Mouse (Mus musculus) kidney, embryonic 15.5 days (tissue): ENCODE measurements at regions not wholly inside any gene's neighbourhood (a gene's known extent, or its start where the extent isn't known, plus 50 kb on each side); places are given as distances from the start of the nearest gene placed in this dataset.
"Not testable (repeated sequence)": the region's sequence is repeated elsewhere in the genome, so short reads cannot be mapped to it uniquely, and the experiment has no call there.

Experiments used
- ATAC-seq: fragments of 200-750 bp; cut with Nextera tagmentation; replicated peaks from 2 replicates; pipeline ENCODE4 v1.8.0; 2017; ENCODE audit warnings: moderate TSS enrichment; ENCODE audit not compliant: low FRiP score
- H3K27ac ChIP-seq: fragments of 300-500 bp; sonication (generic); 2 replicates; pipeline ENCODE4 v1.5.1; 2015; ENCODE audit warnings: mild to moderate bottlenecking, inconsistent platforms
- H3K27me3 ChIP-seq: fragments of 300-500 bp; sonication (generic); 2 replicates; pipeline ENCODE4 v1.6.1; 2015; ENCODE audit warnings: inconsistent platforms
- H3K36me3 ChIP-seq: fragments of 300-500 bp; sonication (generic); 2 replicates; pipeline ENCODE4 v1.6.1; 2015; ENCODE audit warnings: inconsistent platforms
- H3K4me1 ChIP-seq: fragments of 300-500 bp; sonication (generic); 2 replicates; pipeline ENCODE4 v1.6.1; 2015; ENCODE audit warnings: inconsistent platforms
- H3K4me2 ChIP-seq: fragments of 300-500 bp; sonication (generic); 2 replicates; pipeline ENCODE4 v1.6.1; 2015; ENCODE audit warnings: moderate library complexity, mild to moderate bottlenecking, inconsistent platforms
- H3K4me3 ChIP-seq: fragments of 300-500 bp; sonication (generic); replicated peaks from 2 replicates; pipeline ENCODE4 v1.5.1; 2015; ENCODE audit warnings: mild to moderate bottlenecking, inconsistent platforms
- H3K9ac ChIP-seq: fragments of 300-500 bp; sonication (generic); 2 replicates; pipeline ENCODE4 v1.6.1; 2015; ENCODE audit warnings: mild to moderate bottlenecking, inconsistent platforms
- H3K9me3 ChIP-seq: fragments of 300-500 bp; sonication (generic); replicated peaks from 2 replicates; pipeline ENCODE4 v1.6.1; 2016; ENCODE audit warnings: inconsistent platforms
- WGBS: fragments of 180-500 bp; shearing (Covaris S2); methylation state at CpG from one replicate; pipeline ENCODE4 v1.1.7; 2015; ENCODE audit warnings: mixed read lengths; 5-methylcytosine and 5-hydroxymethylcytosine counted together

DNA sequence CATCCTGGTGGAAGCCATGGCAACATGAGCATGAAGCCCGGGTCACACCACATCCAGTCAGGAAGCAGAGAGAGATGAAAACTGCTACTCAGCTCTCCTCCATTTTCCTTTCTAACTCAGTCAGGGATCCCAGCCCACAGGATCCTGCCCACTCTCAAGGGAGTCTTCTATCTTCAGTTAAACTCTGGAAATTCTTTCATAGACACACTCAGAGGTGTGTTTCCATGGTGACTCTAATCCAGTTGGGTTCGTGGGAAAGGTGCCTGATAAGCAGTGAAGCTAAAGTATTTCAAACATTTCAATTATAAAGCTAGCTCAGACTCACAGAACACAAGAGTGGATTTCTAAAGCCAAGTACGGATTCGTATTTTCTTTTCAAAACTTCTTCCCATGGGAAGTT is 120.0 kb upstream of the Stt3b start:
- Histone ChIP-seq H3K27ac (no peak overlapping the region), H3K27me3 (no peaks in the 10 kb centered on the region), H3K4me2 (no peak overlapping the region), H3K36me3 (no peaks in the 10 kb centered on the region), H3K9me3 (no peaks in the 10 kb centered on the region), H3K4me3 (no peak overlapping the region), H3K9ac (no peak overlapping the region), H3K4me1 (no peaks in the 10 kb centered on the region)
- ATAC-seq = no peak
- 80% methylated on average over 4 of the region's 4 CpGs for WGBS

GRCm38 (mm10) chr9:115434696-115435095 is 124.5 kb upstream of the Stt3b start:
- Histone ChIP-seq H3K27ac (no peak overlapping the region), H3K4me3 (no peak overlapping the region), H3K27me3 (no peaks in the 10 kb centered on the region), H3K9ac (no peak overlapping the region), H3K36me3 (no peaks in the 10 kb centered on the region), H3K9me3 (peaks cover 10% of the 10 kb centered on the region; the same call in 1 of the 2 replicates), H3K4me2 (no peak overlapping the region), H3K4me1 (no peaks in the 10 kb centered on the region)
- WGBS = 35% methylated on average over 5 of the region's 5 CpGs
- ATAC-seq = no peak

DNA sequence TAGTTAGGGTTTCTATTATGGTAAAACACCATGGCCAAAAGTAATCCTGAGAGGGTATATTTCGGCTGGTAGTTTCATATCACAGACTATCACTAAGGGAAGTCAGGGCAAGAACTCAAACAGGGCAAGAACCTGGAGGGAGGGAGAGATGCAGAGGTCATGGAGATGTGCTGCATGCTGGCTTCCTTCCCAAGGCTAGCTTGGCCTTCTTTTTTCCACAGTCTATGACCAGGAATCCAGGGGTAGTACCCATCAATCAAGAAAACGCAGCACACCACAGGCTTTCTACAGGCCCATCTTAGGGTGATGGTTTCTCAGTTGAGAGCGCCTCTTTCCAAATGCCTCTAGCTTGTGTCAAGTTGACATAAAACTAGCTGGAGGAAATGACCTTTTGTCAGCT is 126.1 kb upstream of the Stt3b start:
- H3K4me3 ChIP-seq = no peak overlapping the region
- no peak for ATAC-seq
- H3K9me3 ChIP-seq = peaks cover 10% of the 10 kb centered on the region; the same call in 1 of the 2 replicates
- no peaks in the 10 kb centered on the region for H3K27me3 ChIP-seq
- no peaks in the 10 kb centered on the region for H3K4me1 ChIP-seq
- 80% methylated on average over 3 of the region's 3 CpGs for WGBS
- no peaks in the 10 kb centered on the region for H3K36me3 ChIP-seq
- no peak overlapping the region for H3K9ac ChIP-seq
- H3K27ac ChIP-seq = no peak overlapping the region
- H3K4me2 ChIP-seq = no peak overlapping the region

GRCm38 (mm10) chr9:115438234-115438633 is 128.0 kb upstream of the Stt3b start:
- ATAC-seq, H3K9ac ChIP-seq, H3K4me3 ChIP-seq, H3K27me3 ChIP-seq, H3K4me1 ChIP-seq, H3K36me3 ChIP-seq, H3K4me2 ChIP-seq, H3K27ac ChIP-seq: not testable (repeated sequence)
- WGBS = 94% methylated on average over 22 of the region's 22 CpGs
- peaks cover 10% of the 10 kb centered on the region; the same call in 1 of the 2 replicates for H3K9me3 ChIP-seq

DNA sequence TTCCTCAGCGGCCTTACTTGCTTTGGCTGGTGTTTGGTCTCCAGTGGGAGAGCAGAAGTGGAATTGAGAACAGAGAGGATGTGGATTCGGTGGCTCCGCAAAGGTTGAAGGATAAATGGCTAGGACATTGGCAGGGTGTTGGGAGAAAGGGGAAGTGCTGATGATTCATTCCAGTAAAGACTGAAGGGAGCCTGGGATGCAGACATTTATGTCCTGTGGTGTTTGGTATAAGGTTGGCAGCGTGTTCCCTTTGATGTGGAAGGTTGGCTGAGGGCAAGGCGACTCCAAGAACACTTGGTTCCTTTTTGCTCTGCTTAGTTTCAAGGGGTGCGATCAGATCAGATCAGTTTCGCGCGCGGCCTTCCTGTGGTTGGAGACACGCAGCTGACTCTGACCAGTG is 136.5 kb upstream of the Stt3b start:
- no peak overlapping the region for H3K9ac ChIP-seq
- no peaks in the 10 kb centered on the region for H3K4me1 ChIP-seq
- no peak overlapping the region for H3K4me3 ChIP-seq
- 87% methylated on average over 11 of the region's 11 CpGs for WGBS
- ATAC-seq = no peak
- H3K9me3 ChIP-seq = no peaks in the 10 kb centered on the region
- H3K27ac ChIP-seq = no peak overlapping the region
- no peaks in the 10 kb centered on the region for H3K36me3 ChIP-seq
- H3K4me2 ChIP-seq = no peak overlapping the region
- H3K27me3 ChIP-seq = no peaks in the 10 kb centered on the region

- Histone ChIP-seq H3K27me3 (0 out of 2 replicates have a peak, but pooled peaks cover under 1% of the 10 kb centered on the region), H3K4me1 (no peaks in the 10 kb centered on the region), H3K27ac (no peak overlapping the region), H3K9ac (no peak overlapping the region), H3K9me3 (no peaks in the 10 kb centered on the region), H3K36me3 (no peaks in the 10 kb centered on the region), H3K4me3 (no peak overlapping the region), H3K4me2 (no peak overlapping the region)
- ATAC-seq = no peak
- 77% methylated on average over 5 of the region's 5 CpGs for WGBS
Observed at GRCm38 (mm10) chr9:115450741-115451320, 140.6 kb upstream of the Stt3b start.

- Histone ChIP-seq H3K4me1 (peaks cover 4% of the 10 kb centered on the region; the same call in 1 of the 2 replicates), H3K4me2 (no peak overlapping the region), H3K9me3 (no peaks in the 10 kb centered on the region), H3K9ac (no peak overlapping the region), H3K27me3 (0 out of 2 replicates have a peak, but pooled peaks cover 5% of the 10 kb centered on the region), H3K4me3 (no peak overlapping the region), H3K36me3 (no peaks in the 10 kb centered on the region), H3K27ac (no peak overlapping the region)
- WGBS = 85% methylated on average over 7 of the region's 7 CpGs
- no peak for ATAC-seq
Observed at GRCm38 (mm10) chr9:115454771-115455170, 144.6 kb upstream of the Stt3b start.

DNA sequence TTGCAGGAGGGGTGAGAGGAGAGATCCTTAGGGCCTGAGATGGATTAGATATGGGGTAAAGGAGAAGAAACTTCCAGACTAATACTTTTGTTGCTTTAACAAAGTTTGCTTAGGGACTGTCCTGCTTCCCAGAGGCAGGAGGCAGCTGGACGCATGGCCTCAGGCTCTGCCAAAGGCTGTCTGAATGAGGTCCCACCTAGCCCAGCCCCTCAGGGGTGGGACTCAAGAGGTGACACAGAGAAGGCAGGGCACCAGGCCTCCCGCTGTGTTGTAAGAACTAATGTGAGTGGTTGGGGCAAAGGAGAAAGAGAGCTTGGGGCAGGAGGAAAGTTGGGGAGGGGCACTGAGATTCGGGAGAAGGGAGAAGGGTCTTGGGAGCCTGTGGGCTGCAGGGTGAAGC is 145.9 kb upstream of the Stt3b start:
- H3K27me3 ChIP-seq = 0 out of 2 replicates have a peak, but pooled peaks cover 5% of the 10 kb centered on the region
- H3K4me3 ChIP-seq = no peak overlapping the region
- no peak overlapping the region for H3K9ac ChIP-seq
- H3K36me3 ChIP-seq = no peaks in the 10 kb centered on the region
- 46% methylated on average over 3 of the region's 3 CpGs for WGBS
- no peaks in the 10 kb centered on the region for H3K9me3 ChIP-seq
- peaks cover 4% of the 10 kb centered on the region; the same call in 1 of the 2 replicates for H3K4me1 ChIP-seq
- H3K4me2 ChIP-seq = no peak overlapping the region
- H3K27ac ChIP-seq = no peak overlapping the region
- no peak for ATAC-seq

GRCm38 (mm10) chr9:115456638-115457037 is 146.4 kb upstream of the Stt3b start:
- 45% methylated on average over 6 of the region's 6 CpGs for WGBS
- ATAC-seq = no peak
- no peaks in the 10 kb centered on the region for H3K36me3 ChIP-seq

DNA sequence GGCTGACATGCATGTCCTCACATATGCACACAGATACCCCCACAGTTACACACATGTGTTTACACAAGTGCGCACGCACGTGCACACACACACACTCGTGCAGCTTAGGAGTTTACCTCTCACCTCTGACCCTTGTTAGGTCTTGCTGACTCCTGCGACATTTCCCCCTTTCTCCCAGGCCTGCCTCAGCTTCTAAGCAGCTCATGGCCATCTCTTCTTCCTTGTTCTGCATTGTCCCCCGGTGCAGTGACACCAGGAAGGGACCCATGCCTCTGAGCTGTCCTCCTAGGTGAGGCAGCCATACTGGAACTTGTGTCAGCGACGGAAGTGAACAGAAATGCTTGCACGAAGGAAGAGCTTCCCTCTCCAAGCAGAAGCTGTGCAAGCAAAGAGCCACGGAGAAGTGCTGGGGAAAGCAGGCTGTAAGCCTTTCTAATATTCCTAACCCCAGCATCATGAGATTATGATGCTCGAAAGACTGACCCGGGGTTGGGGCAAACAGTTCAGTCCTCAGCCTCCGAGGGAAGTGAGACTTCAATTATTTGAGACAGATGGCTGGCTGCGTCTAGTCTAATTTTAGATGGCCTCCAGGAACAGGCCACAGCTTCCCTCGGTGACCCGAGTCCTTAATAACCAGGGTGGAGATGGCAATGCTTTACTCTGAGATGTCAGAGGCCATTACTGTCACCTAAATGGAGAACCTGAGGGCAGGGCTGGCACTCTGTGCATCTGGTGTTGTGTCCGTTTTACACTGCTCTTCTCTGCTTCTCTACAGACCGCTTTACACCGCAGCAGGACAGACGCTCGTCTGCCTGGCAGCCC is 147.9 kb upstream of the Stt3b start:
- H3K27ac ChIP-seq = no peak overlapping the region
- no peak overlapping the region for H3K4me2 ChIP-seq
- H3K4me3 ChIP-seq = no peak overlapping the region
- 0 out of 2 replicates have a peak, but pooled peaks cover 5% of the 10 kb centered on the region for H3K27me3 ChIP-seq
- 55% methylated on average over 21 of the region's 21 CpGs for WGBS
- peaks cover 4% of the 10 kb centered on the region; the same call in 1 of the 2 replicates for H3K4me1 ChIP-seq
- no peaks in the 10 kb centered on the region for H3K36me3 ChIP-seq
- no peaks in the 10 kb centered on the region for H3K9me3 ChIP-seq
- H3K9ac ChIP-seq = no peak overlapping the region
- no peak for ATAC-seq

More at GRCm38 (mm10) chr9:115456638-115457037, 146.4 kb upstream of the Stt3b start:
- Histone ChIP-seq H3K4me1 (peaks cover 4% of the 10 kb centered on the region; the same call in 1 of the 2 replicates), H3K9ac (no peak overlapping the region), H3K27ac (no peak overlapping the region), H3K9me3 (no peaks in the 10 kb centered on the region), H3K4me2 (no peak overlapping the region), H3K4me3 (no peak overlapping the region), H3K27me3 (0 out of 2 replicates have a peak, but pooled peaks cover 5% of the 10 kb centered on the region)

DNA sequence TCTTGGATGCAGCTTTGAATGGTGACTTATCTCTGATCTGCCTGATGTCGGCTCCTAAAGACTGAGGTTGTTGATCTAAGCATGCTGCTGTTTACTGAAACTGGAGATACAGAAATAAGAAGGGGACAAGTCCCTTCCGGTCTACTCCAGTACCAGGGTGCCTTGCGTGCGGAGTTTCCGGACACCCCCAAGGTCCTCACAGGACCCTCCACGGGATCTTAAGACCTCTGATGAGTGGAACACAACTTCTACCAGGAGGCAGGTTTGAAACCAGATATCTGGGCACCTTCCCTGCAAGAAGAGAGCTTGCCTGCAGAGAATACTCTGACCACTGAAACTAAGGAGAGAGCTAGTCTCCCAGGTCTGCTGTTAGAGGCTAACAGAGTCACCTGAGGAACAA is 148.9 kb upstream of the Stt3b start:
- H3K9ac ChIP-seq, H3K4me1 ChIP-seq, H3K36me3 ChIP-seq, H3K27ac ChIP-seq, H3K9me3 ChIP-seq, H3K4me2 ChIP-seq, H3K4me3 ChIP-seq, ATAC-seq, H3K27me3 ChIP-seq: not testable (repeated sequence)
- 90% methylated on average over 6 of the region's 6 CpGs for WGBS

DNA sequence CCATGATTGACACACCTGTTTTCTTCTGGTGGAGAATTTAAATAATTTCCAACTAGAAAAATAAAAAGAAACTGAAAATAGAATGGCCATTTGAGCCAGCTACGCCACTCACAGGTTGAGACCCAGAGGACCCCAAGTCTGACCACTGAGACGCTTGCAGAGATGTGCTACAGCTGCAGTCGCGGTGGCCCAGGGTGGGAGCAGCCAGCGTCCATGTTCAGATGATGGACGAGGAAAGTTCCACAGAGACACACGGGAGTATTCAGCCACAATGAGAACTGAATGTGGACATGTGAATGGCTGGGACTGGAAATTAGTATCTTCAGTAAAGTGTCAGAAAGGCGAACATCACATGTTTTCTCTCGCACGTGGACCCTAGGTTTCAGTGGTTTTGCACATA is 155.1 kb upstream of the Stt3b start:
- no peak for ATAC-seq
- Histone ChIP-seq H3K4me1 (no peaks in the 10 kb centered on the region), H3K9ac (no peak overlapping the region), H3K27ac (no peak overlapping the region), H3K4me2 (no peak overlapping the region), H3K9me3 (no peaks in the 10 kb centered on the region), H3K36me3 (no peaks in the 10 kb centered on the region), H3K27me3 (no peaks in the 10 kb centered on the region), H3K4me3 (no peak overlapping the region)
- 82% methylated on average over 10 of the region's 10 CpGs for WGBS
